Mouse (Mus musculus) A20 (cell line): ENCODE results near the gene Tmem253.
"Not testable (repeated sequence)": the region's sequence is repeated elsewhere in the genome, so short reads cannot be mapped to it uniquely, and the experiment has no call there.

Experiments used
- DNase-seq: peaks from one replicate; pipeline ENCODE4 v3.0.0-alpha.2; 2011; ENCODE audit warnings: low read depth, low spot score

The Tmem253 gene

DNA sequence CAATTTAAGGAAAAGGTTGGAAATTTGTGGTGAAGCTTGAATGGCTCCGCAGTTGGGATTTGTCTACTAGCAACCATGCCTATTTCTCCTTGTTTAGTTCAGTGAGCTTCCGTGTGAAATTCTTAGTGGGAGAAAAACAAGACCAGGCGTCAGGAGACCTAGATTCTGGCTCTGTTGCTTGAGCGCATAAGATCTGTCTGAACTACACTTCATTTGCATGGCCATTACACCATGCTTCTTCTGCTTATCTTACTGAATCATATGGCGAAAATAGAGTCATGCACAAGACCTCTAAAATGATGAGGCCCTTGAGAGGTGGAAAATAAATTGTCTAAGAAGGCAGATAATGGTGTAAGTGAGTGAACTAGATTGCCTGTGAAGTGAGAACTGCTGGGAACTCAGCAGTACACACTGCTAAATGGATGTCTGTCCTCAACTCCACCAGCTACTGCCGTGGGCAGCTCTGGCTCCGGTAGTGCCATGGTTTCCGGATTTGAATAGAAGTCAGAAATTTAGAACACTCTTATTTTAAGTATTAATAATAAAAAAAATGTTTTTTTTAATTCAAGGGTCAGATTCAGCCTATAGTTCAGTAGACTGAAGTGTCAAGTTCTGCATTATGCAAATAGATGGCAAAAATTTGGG, 6.2 kb downstream of the Tmem253 start:
- no peak for DNase-seq

DNA sequence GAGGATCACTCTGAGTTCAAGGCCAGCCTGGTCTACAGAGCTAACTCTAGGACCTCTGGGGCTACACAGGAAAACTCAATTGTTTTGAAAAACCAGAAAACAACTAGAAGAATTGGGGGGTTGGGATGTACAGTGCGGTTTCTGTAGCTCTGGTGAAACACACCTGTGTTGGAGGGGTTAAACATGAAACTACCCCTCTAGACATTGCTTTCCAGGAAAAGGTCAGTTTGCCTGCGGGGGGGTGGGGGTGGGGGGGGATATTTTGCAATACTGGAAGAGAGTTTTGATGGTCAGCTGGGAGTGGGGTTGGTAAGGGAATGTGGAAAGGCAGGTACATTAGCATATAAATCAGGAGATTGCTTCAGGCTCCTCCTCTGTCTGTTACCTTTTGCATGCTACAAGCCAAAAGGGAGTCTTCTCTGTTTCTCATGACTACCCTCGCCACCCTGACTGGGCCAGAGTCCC, 6.8 kb downstream of the Tmem253 start:
- no peak for DNase-seq

DNA sequence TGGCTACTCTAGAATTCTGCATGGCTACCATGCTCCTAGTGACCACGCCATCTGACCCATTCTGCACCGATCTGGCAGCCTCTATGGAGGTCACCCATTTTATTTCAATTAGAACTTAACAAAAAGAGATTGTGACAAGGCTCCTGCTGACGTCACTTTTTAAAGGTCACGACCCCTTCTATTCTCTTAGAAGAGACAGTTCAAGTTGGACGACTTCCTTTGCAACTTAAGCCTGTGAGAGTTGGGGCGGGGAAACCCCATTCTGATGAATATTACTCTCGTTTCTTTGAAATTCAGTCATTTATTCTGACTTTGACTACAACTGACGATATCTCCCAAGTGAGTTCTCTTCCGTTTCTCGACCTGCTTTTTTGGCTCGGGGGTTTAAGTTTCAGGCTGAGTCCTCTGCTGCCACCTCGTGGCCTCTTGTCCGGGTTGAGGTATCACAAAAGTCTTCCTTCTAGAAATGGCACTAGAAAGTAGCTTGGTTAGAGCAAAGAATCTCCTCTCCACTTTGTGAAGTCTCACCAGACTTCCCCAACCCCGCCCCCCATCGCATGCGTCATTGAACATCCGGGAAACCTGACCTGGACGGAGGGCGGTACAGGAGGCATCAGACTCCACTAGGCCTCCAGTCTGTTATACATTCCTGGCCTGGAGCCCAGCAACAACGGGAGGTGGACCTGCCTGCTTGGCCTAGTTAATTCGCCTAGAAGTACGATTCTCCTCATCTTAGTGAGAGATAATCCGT, 7.4 kb downstream of the Tmem253 start:
- peak; percentile 87 for DNase-seq

DNA sequence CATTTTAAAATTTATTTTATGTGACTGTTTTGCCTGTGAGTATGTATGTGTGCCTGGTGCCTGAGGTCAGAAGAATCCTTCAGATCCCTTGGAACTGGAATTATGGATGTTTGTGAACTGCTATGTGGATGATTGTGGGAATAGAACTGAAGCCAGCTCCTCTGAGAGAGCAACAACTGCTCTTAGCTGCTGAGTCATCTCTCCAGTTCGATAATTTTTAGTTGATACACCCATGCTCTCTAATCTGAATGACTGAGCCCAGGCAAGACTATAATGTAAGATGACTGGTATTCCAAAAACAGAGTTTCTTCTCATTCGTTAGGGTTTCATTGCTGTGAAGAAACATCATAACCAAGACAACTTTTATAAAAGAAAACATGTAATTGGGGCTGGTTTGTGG, 8.7 kb downstream of the Tmem253 start:
- no peak for DNase-seq

DNA sequence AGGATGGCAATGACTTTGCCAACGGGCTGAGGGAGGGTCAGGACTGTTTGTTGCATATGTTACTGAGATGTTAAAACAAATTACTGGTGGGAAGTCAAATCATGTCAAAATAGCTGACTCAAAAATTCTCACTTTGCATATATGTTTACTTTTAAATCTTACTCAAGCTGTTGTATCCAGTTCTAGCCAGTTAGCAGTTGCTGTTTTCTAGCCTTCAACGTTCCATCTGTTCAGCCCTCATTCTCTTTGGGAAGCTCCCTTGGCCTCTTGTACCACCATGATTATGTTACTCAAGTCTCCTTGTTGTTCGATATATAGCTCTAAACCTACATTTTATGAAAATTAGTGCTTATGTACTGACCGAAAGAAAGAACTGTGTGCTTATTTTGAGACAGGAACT, 10.9 kb downstream of the Tmem253 start:
- no peak for DNase-seq

DNA sequence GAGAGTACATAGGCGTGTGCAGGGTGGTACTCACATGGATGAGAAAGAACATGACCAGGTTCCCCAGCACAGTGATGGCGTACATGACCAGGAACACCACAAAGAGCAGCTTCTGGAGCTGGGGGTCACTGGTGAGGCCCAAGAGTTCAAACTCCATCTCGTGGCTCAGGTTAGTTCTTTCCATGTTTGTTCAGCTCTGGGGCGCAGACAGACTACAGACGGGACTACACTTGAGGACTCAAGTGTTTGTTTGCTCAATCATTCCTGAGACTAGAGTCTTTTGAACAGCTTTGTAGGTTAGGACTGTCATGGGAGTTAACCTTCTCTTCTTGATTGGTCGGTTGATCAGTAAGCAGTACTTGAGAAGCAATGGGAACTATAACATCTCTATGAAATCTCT, 20.5 kb downstream of the Tmem253 start:
- no peak for DNase-seq

DNA sequence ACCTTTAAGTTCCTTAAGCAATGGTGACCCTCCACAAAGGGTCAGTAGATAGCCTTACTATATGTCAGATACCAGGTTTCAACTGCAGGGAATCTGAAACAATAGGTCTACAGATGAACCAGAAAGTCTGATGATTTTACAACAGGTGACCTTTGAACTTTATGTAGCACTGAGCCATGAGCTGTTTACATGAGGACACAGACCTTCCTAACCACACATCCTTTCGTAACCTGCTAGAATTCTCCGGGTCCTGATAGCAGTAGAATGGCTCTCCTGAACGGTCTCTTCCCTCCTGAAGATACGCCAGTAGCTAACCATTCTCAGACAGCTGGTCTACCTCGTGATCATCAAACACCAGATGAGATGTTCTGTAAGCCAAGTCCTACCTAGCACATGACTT, 23.9 kb downstream of the Tmem253 start:
- no peak for DNase-seq

DNA sequence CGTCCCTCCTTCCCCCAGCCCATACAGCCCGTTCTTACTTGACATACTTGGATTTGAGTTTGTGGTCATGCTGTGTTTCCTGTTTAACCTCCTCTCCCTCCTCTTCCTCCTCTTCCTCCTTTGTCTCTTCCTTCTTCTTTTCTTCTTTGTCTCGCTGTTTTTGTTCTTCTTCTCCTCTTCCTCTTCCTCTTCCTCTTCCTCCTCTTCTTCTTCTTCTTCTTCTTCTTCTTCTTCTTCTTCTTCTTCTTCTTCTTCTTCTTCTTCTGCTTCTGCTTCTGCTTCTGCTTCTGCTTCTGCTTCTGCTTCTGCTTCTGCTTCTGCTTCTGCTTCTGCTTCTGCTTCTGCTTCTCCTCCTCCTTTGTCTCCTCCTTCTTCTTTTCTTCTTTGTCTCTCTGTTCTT, 26.9 kb downstream of the Tmem253 start, which contains the start of gene Olfr221:
Olfr221 (minus strand) TSS at position 101 of the 400 bp plus-strand sequence.
- DNase-seq, result not testable (repeated sequence)

DNA sequence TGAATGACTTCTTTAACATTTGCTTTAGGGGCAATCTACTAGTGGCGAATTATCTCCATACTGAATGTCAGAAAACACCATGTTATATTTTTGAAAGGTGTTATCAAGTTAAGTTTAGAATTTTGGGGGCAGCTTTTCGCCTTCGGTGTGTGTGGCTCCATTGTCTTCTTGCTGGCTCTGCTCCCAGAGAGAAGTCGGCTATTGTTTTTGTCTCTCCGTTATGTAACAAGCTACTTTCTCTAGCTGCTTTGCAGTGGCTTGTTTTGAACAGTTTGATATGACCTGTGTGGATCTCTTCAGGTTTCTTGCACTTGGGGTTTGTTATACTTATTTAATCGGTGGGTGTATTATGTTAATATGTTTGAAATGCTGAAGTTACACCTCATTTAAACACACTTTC, 28.0 kb downstream of the Tmem253 start:
- no peak for DNase-seq

DNA sequence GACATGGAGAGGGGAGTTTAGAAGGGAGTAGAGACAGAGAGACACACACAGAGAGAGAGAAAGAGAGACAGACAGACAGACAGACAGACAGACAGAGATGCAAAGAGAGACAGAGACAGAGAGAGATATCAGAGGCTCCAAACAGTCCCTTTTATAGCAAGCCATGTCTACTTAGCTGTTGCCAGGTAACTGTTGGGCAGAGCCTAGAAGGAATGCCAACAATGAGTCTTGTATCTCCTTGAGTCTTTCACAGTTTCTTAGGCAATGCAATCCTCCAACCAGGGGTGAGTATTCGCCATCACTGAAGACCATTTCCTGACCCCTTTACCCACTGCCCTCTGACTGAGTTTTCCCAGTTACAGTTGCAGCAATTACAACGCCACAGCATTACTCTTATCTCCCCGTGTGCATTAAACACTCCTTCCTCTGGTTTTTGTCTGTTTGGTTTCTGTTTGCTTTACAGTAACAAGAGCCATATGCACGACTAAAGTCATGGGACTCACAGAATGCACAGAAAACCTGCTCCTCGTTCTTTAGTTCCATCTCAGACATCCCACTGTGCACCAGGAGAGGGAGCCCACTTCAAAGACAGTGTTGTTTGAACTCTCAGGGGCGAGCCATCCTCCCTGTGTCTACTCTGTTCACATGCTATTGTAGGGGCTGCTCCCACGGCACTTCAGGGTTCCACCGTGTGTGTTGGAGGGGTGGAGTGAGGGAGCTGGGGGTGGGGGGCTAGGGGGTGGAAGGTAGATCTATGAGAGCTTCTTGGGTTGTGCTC, 29.6 kb downstream of the Tmem253 start:
- DNase-seq, result peak; percentile 54

DNA sequence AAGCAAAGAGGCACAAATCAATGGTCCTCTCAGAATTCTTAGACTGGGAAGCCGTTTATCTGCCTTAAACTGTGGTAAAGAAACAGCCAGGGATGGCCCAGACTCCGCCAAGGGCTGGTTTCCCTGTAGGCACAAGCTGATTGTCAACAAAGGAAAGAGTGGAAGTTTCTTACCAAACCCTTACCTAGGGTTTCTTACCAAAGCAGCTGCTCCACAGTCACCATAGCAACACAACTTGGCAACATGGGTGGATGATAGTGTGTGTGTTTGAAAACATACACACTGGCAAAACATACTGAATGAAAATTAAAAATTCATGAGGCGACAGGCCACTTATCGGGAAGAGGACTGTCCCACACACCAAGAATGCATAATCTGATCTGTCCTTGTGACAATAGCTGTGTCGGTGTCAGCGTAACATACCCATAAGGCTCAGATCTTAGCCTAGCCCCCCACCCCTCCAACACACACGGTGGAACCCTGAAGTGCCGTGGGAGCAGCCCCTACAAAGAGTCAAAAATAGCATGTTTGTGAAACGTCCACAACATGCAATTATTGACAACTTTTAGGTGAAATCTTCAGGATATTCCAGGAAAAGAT, 30.6 kb downstream of the Tmem253 start:
- no peak for DNase-seq

DNA sequence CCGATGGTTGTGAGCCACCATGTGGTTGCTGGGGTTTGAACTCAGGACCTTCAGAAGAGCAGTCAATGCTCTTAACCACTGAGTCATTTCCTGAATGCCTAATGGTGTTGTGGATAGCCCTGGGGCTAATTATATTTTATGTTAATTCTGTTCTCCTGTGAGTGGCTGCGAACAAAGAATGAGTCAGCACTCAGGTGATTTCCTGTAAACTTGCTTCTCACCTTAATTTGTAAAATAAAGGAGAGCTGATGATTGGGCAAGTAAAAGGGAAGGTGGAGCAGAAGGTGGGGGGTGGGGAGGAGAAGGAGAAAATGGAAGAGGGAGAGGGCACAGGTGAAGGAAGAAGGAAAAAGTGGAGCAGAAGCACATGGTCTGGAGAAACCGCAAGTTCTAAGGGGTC, 37.3 kb downstream of the Tmem253 start:
- DNase-seq, result not testable (repeated sequence)

DNA sequence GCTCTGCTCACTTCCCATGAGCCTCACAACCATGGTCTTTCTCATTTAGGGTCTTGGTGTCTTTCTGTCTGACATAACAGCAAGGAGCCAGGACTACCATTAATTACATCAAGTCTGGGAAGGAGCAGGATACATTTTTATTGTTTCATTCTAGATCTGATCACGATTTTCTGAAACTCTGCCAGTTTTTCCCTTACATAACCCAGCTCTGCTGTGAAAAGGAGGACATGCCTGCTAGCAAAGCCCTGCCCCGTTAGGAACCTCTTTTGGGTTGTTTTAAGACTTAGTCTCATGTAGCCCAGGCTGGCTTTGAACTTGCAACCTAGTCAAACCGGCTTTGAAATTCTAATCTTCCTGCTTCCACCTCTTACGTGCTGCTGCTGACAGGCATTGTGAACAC, 44.5 kb downstream of the Tmem253 start:
- no peak for DNase-seq

DNA sequence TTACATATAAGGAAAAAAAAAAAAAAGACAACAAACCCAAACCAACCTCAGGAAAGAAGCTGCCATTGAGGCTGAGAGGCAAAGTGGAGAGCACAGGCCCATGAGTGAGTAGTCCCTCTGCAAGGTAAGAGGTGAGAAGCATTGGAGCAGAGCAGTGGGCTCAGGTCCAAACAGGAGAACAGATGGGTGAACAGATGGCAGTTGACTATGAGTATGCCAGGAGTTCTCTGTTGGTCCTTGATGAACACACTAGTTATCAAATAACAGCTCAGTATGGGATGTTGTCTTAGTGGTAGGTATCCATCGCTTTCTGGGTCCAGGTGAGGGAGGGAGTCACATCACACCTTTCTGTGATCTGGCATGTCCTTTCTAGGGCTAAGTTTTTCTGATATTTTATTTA, 45.3 kb downstream of the Tmem253 start:
- no peak for DNase-seq

DNA sequence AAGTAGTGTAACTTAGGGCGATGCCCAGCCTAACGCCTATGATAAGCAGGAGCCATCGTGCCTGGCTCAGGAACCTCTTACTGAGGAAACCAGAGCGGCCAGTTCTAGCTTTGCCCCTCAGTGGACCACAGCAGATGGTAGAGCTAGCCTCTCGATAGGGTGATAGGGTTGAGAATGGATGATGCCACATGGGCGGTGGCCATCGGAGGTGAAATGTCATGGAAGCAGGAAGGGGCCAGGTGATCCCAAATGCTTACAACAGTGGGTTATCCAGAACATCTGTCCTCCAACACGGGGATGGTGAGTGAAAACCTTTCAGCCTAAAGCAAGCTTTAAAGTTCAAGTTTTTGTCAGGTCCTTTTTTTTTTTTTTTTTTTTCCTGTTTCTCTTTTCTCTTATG, 46.3 kb downstream of the Tmem253 start:
- no peak for DNase-seq

DNA sequence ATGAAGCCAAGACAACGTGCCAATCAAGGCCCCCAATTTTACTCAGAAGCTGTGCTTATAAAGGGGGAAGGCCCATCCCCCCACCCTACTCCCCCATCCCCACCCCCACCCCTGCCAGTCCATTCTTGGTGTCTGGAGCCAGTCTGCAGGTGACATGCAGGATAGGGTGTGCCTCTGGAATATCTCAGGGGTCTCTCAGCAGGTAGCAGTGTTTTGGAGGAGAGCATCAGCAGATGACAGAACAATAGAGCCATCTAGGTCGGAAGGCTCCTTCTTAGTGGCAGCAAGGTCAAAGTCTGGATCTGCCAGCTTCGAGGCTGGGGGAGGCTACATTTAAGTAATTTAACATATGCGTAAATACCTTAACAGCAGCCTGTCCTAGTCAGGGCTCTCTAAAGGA, 50.7 kb downstream of the Tmem253 start:
- DNase-seq, result no peak
